Mouse (Mus musculus): ENCODE results near the gene Krt72. TPM values are rescaled to one million over a fixed set of nuclear protein-coding genes. Genes with fewer than 3 reads are reported as not detected.

Gene Krt72
- not detected for polyA plus RNA-seq (2017; shearing (Covaris generic))

GRCm38 (mm10) chr15:101786360-101786759 lies at the start of gene Krt72:
Gene Krt72, minus strand, starts transcription at chr15:101786460.

GRCm38 (mm10) chr15:101817875-101818274 lies 31.6 kb upstream of the Krt72 start, which contains the start of gene Krt2:
Gene Krt2, minus strand, starts transcription at chr15:101818169.

DNA sequence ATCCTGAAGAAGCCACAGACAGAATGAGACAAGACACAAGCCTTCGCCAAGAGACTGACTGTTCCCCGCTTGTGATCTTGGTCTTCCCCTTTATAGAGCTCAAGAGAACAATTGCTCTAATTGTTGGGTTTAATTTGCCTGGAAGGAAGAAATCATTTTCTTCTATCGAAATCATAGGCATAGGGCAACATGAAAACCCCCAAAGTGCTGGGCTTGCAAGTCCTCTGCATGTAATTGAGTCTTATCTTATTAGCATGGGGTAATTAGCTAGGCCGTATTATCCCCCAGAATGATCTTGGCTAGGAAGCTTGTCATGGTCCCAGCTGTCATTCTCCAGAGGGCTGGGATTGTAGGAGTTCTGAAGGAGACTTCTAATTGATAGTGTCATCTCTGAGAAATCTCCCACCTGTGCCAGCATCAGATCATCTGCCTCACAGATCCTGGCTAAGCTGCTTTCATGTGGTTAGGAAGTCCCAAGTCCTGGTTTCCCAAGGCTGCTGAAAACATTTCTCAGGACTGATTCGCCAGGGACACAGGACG lies 16.1 kb upstream of the Krt72 start, which contains the start of gene Krt73:
Krt73 (minus strand) TSS at position 51 of the 540 bp plus-strand sequence.

DNA sequence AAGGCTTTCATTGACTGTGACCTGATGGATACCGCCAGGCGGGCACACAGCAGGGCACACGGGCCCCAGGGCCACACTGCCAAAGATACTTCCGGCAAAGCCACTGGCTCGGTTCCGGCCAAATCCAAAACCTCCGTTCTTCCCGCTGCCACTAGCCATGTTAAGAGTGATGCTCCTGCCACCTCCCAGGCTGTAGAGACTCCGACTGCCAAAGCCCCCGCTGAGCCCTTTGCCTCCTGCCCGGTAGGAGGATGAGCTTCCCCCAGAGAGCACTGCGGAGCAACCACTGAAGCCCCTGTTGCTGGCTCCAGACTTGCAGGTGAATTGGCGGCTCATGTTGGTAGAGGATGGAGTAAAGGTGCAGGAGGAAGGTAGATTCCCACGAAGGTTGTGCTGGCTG lies 43.5 kb downstream of the Krt72 start, which contains the start of gene Krt71:
Krt71 (minus strand) TSS at position 399 of the 400 bp plus-strand sequence.

Other genes with a start within 250 kb of the Krt72 start
- not detected for gene Krt82, start 235.8 kb downstream of the Krt72 start, polyA plus RNA-seq (2017; shearing (Covaris generic))
- not detected for gene Krt90, start 223.5 kb downstream of the Krt72 start, polyA plus RNA-seq (2017; shearing (Covaris generic))
- not detected for gene Krt75, start 212.6 kb downstream of the Krt72 start, polyA plus RNA-seq (2017; shearing (Covaris generic))
- gene Gm5414, start 158.3 kb downstream of the Krt72 start, polyA plus RNA-seq (2017; shearing (Covaris generic)), result not detected
- not detected for gene Gm5478, start 139.1 kb downstream of the Krt72 start, polyA plus RNA-seq (2017; shearing (Covaris generic))
- gene Krt6b, start 106.2 kb downstream of the Krt72 start, polyA plus RNA-seq (2017; shearing (Covaris generic)), result not detected
- not detected for gene Krt6a, start 92.2 kb downstream of the Krt72 start, polyA plus RNA-seq (2017; shearing (Covaris generic))
- not detected for gene Krt5, start 73.6 kb downstream of the Krt72 start, polyA plus RNA-seq (2017; shearing (Covaris generic))
- not detected for gene Krt71, start 43.4 kb downstream of the Krt72 start, polyA plus RNA-seq (2017; shearing (Covaris generic))
- not detected for gene Krt73, start 15.9 kb upstream of the Krt72 start, polyA plus RNA-seq (2017; shearing (Covaris generic))
- not detected for gene Krt2, start 31.7 kb upstream of the Krt72 start, polyA plus RNA-seq (2017; shearing (Covaris generic))
- not detected for gene Krt1, start 64.3 kb upstream of the Krt72 start, polyA plus RNA-seq (2017; shearing (Covaris generic))
- not detected for gene Krt77, start 83.2 kb upstream of the Krt72 start, polyA plus RNA-seq (2017; shearing (Covaris generic))
- gene Krt76, start 106.5 kb upstream of the Krt72 start, polyA plus RNA-seq (2017; shearing (Covaris generic)), result not detected
- not detected for gene Krt4, start 138.3 kb upstream of the Krt72 start, polyA plus RNA-seq (2017; shearing (Covaris generic))
- not detected for gene Krt79, start 153.9 kb upstream of the Krt72 start, polyA plus RNA-seq (2017; shearing (Covaris generic))
- gene Krt78, start 167.8 kb upstream of the Krt72 start, polyA plus RNA-seq (2017; shearing (Covaris generic)), result not detected
- gene Krt8, start 218.0 kb upstream of the Krt72 start, polyA plus RNA-seq (2017; shearing (Covaris generic)), result not detected
- 1.3 TPM for gene Krt18, start 241.7 kb upstream of the Krt72 start, polyA plus RNA-seq (2017; shearing (Covaris generic))